Mouse (Mus musculus): ENCODE results near the gene Kcnk16. TPM values are rescaled to one million over a fixed set of nuclear protein-coding genes. Genes with fewer than 3 reads are reported as not detected.

Kcnk16 gene
- polyA plus RNA-seq, 1 experiment from 2014 or later = not detected

DNA sequence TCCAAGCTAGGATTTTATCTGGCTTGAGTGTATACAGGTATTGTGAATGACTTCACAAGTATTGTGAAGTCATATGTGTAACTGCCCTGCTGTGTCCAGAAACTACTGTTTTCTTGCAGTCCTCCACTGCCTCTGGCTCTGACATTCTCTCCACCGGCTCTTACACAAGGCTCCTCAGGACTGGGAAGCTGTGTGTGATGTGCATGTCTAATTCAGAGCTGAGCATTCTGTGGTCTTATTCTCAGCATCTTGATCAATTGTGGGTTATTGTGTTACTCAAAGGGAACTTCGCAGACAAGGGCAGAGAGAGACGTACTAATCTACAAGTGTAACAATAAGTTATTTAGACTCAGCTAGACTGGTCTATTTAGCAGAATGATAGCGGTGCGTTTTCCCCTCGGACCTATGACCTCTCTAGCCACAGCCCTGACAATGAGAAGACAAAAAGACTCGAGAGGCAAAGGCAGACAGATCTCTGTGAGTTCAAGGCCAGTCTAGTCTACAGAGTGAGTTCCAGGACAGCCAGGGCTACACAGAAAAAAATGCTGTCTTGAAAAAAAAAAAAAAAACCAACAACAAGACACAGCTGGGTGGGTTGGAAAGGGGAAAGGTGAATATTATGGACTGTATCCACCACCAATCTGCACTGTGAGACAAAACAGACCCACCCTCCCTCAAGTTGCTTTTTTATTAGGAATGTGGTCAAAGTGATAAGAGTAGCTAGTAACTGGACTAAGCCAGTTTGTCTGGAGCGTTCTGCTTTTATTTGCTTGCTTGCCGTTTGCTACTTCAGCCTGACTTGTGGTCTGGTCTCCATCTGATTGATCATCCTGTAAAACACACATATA lies 57.0 kb downstream of the Kcnk16 start:
- Histone ChIP-seq H3K9ac (no peak overlapping the region), H3K27me3 (no peaks in the 10 kb centered on the region), H3K9me3 (replicated peaks) (no peaks in the 10 kb centered on the region), H3K27ac (no peak overlapping the region), H3K4me2 (no peak overlapping the region), H3K4me1 (peaks cover 12% of the 10 kb centered on the region), H3K4me3 (no peak overlapping the region), H3K36me3 (ENCODE audit: poor library complexity, severe bottlenecking) (no peaks in the 10 kb centered on the region)
- WGBS = 39% methylated on average over 9 of the region's 9 CpGs
- ATAC-seq = no peak

Other genes starting within 250 kb of the Kcnk16 start
- 13.6 and 14.0 TPM in 2 replicates for gene Saysd1, start 130.7 kb downstream of the Kcnk16 start, polyA plus RNA-seq (2015; fragmentation: Nextera tagmentation; extraction: Ambion mirVana)
- 7.3 and 9.0 TPM in 2 replicates for gene Kcnk5, start 87.4 kb downstream of the Kcnk16 start, polyA plus RNA-seq (2015; fragmentation: Nextera tagmentation; extraction: Ambion mirVana)
- gene Nudt13, start 25.5 kb upstream of the Kcnk16 start, polyA plus RNA-seq (2015; fragmentation: Nextera tagmentation; extraction: Ambion mirVana) = 15.8 and 16.4 TPM in 2 replicates
- gene Ecd, start 78.9 kb upstream of the Kcnk16 start, polyA plus RNA-seq (2015; fragmentation: Nextera tagmentation; extraction: Ambion mirVana) = 55.9 and 58.8 TPM in 2 replicates
- gene Fam149b, start 79.0 kb upstream of the Kcnk16 start, polyA plus RNA-seq (2015; fragmentation: Nextera tagmentation; extraction: Ambion mirVana) = 45.2 and 45.3 TPM in 2 replicates
- 270 and 277 TPM in 2 replicates for gene Dnajc9, start 119.7 kb upstream of the Kcnk16 start, polyA plus RNA-seq (2015; fragmentation: Nextera tagmentation; extraction: Ambion mirVana)
- gene Mrps16, start 124.4 kb upstream of the Kcnk16 start, polyA plus RNA-seq (2015; fragmentation: Nextera tagmentation; extraction: Ambion mirVana) = 60.1 and 61.1 TPM in 2 replicates
- 0.45 and 1.6 TPM in 2 replicates for gene Cfap70, start 183.0 kb upstream of the Kcnk16 start, polyA plus RNA-seq (2015; fragmentation: Nextera tagmentation; extraction: Ambion mirVana)
- 8.5 and 9.9 TPM in 2 replicates for gene Anxa7, start 210.9 kb upstream of the Kcnk16 start, polyA plus RNA-seq (2015; fragmentation: Nextera tagmentation; extraction: Ambion mirVana)
- gene Mss51, start 227.7 kb upstream of the Kcnk16 start, polyA plus RNA-seq (2015; fragmentation: Nextera tagmentation; extraction: Ambion mirVana) = 0.89 and 1.3 TPM in 2 replicates

All from forebrain, embryonic 13.5 days (tissue).